Comparison of ENCODE assay signal across 24 mouse cellular contexts in genomic region chr19:35164727-35165126, GRCm38 (mm10).
DNase-seq lines count a peak whose midpoint lies in the region; ATAC-seq and TF ChIP-seq lines count a peak whose summit lies in the region.
"Had no signal": no experiment of that assay in that cellular context is flagged by ENCODE, and none has a peak within 500 bp of the region (broad histone marks: within the 10 kb centered on the region; RNA-seq: fewer than 3 reads in every experiment).

No protein-coding gene starts in this region.

- no peak for DNase-seq in liver, embryonic 11.5 days (ENCODE audit: low spot score)
- DNase-seq in liver, result no peak
- no peak for DNase-seq in heart, embryonic 10.5 days (ENCODE audit: low spot score)
- no peak for DNase-seq in natural killer cell, adult 2 months (ENCODE audit: low spot score in 2 of 2)
- DNase-seq in lung, postnatal 4 days, result no peak
- no peak for DNase-seq in midbrain, postnatal 0 days (ENCODE audit: low spot score)
- DNase-seq: adrenal gland, adult 8-10 months; adrenal gland, postnatal 25 days; cerebellum, adult 18-20 months; cerebellum, adult 9-10 months; cerebellum, postnatal 14 days; gastrocnemius, postnatal 25 days; heart, adult 18-20 months; heart, postnatal 14 days; heart, postnatal 4 days had no signal

- WGBS in liver, embryonic 11.5 days, result 52% methylated on average over 2 of the region's 2 CpGs
- WGBS in liver, embryonic 12.5 days (ENCODE audit: insufficient replicate concordance), result 15% methylated on average over 2 of the region's 2 CpGs
- WGBS in liver, embryonic 16.5 days (ENCODE audit: insufficient replicate concordance), result 37% methylated on average over 2 of the region's 2 CpGs
- WGBS in heart, embryonic 10.5 days, result 64% methylated on average over 2 of the region's 2 CpGs
- WGBS in midbrain, postnatal 0 days, result 87% methylated on average over 2 of the region's 2 CpGs

- no peak overlapping the region for H3K4me3 ChIP-seq in liver, embryonic 11.5 days (ENCODE audit: low read depth, low read length)
- H3K4me3 ChIP-seq in liver, embryonic 12.5 days, result no peak overlapping the region
- H3K4me3 ChIP-seq in liver, embryonic 16.5 days (ENCODE audit: low read depth, low read length), result no peak overlapping the region
- no peak overlapping the region for H3K4me3 ChIP-seq in heart, embryonic 10.5 days
- H3K4me3 ChIP-seq in midbrain, postnatal 0 days (ENCODE audit: low read depth, low read length), result no peak overlapping the region
- H3K4me3 ChIP-seq: embryonic facial prominence, embryonic 12.5 days; embryonic facial prominence, embryonic 15.5 days; forebrain, embryonic 15.5 days; heart, embryonic 13.5 days had no signal

- H3K9ac ChIP-seq in liver, embryonic 11.5 days (ENCODE audit: low read depth, low read length), result no peak overlapping the region
- H3K9ac ChIP-seq in liver, embryonic 12.5 days, result no peak overlapping the region
- no peak overlapping the region for H3K9ac ChIP-seq in liver, embryonic 16.5 days (ENCODE audit: low read depth, low read length)
- H3K9ac ChIP-seq in midbrain, postnatal 0 days (replicated peaks; ENCODE audit: low read length, poor library complexity, severe bottlenecking), result no peak overlapping the region
- H3K9ac ChIP-seq: embryonic facial prominence, embryonic 12.5 days; embryonic facial prominence, embryonic 15.5 days; forebrain, embryonic 15.5 days; heart, embryonic 13.5 days; hindbrain, embryonic 14.5 days had no signal

- no peaks in the 10 kb centered on the region for H3K36me3 ChIP-seq in liver, embryonic 11.5 days (ENCODE audit: control insufficient read depth, insufficient read depth, low read length)
- H3K36me3 ChIP-seq in liver, embryonic 12.5 days, result no peaks in the 10 kb centered on the region
- H3K36me3 ChIP-seq in liver, embryonic 16.5 days (ENCODE audit: control insufficient read depth, insufficient read depth), result no peaks in the 10 kb centered on the region
- H3K36me3 ChIP-seq in heart, embryonic 10.5 days, result no peaks in the 10 kb centered on the region
- no peaks in the 10 kb centered on the region for H3K36me3 ChIP-seq in midbrain, postnatal 0 days (ENCODE audit: insufficient read depth, low read length)
- H3K36me3 ChIP-seq: embryonic facial prominence, embryonic 12.5 days; embryonic facial prominence, embryonic 15.5 days; forebrain, embryonic 15.5 days; heart, embryonic 13.5 days had no signal

- no peak for TF ChIP-seq CTCF in midbrain, postnatal 0 days (IDR thresholded peaks at IDR 0.05)

- no peaks in the 10 kb centered on the region for H3K9me3 ChIP-seq in liver, embryonic 11.5 days (ENCODE audit: control insufficient read depth, low read length)
- no peaks in the 10 kb centered on the region for H3K9me3 ChIP-seq in liver, embryonic 12.5 days (replicated peaks)
- no peaks in the 10 kb centered on the region for H3K9me3 ChIP-seq in liver, embryonic 16.5 days (replicated peaks; ENCODE audit: control insufficient read depth, low read length)
- no peaks in the 10 kb centered on the region for H3K9me3 ChIP-seq in heart, embryonic 10.5 days
- no peaks in the 10 kb centered on the region for H3K9me3 ChIP-seq in midbrain, postnatal 0 days (ENCODE audit: low read length)
- H3K9me3 ChIP-seq: embryonic facial prominence, embryonic 12.5 days; embryonic facial prominence, embryonic 15.5 days; forebrain, embryonic 15.5 days; heart, embryonic 13.5 days had no signal

- ATAC-seq in liver, embryonic 11.5 days (replicated peaks; ENCODE audit: low FRiP score), result peak; percentile 79
- peak; percentile 68 for ATAC-seq in liver, embryonic 12.5 days
- ATAC-seq in liver, embryonic 16.5 days (ENCODE audit: low read depth), result peak; percentile 32; the same call in 1 of the 2 replicates
- ATAC-seq in midbrain, postnatal 0 days (ENCODE audit: low FRiP score), result no peak
- ATAC-seq: activated CD4-positive, CD25-positive, alpha-beta regulatory T cell, adult 4 months; forebrain, embryonic 15.5 days; hindbrain, postnatal 0 days had no signal

- no peaks in the 10 kb centered on the region for H3K27me3 ChIP-seq in liver, embryonic 11.5 days (replicated peaks; ENCODE audit: control insufficient read depth, insufficient read depth, low read length)
- H3K27me3 ChIP-seq in liver, embryonic 12.5 days (replicated peaks), result no peaks in the 10 kb centered on the region
- no peaks in the 10 kb centered on the region for H3K27me3 ChIP-seq in liver, embryonic 16.5 days (ENCODE audit: control insufficient read depth, insufficient read depth, low read depth, low read length)
- no peaks in the 10 kb centered on the region for H3K27me3 ChIP-seq in heart, embryonic 10.5 days (ENCODE audit: insufficient read depth, poor library complexity, severe bottlenecking)
- no peaks in the 10 kb centered on the region for H3K27me3 ChIP-seq in midbrain, postnatal 0 days (ENCODE audit: insufficient read depth, low read length)
- H3K27me3 ChIP-seq: embryonic facial prominence, embryonic 12.5 days; embryonic facial prominence, embryonic 15.5 days; forebrain, embryonic 15.5 days; heart, embryonic 13.5 days had no signal

- H3K4me1 ChIP-seq in liver, embryonic 11.5 days (replicated peaks; ENCODE audit: control insufficient read depth, insufficient read depth, low read length), result no peaks in the 10 kb centered on the region
- peaks cover 8% of the 10 kb centered on the region; the same call in 1 of the 2 replicates for H3K4me1 ChIP-seq in liver, embryonic 12.5 days
- H3K4me1 ChIP-seq in liver, embryonic 16.5 days (ENCODE audit: control insufficient read depth, low read depth, low read length), result no peaks in the 10 kb centered on the region
- no peaks in the 10 kb centered on the region for H3K4me1 ChIP-seq in heart, embryonic 10.5 days
- no peaks in the 10 kb centered on the region for H3K4me1 ChIP-seq in midbrain, postnatal 0 days (ENCODE audit: insufficient read depth, low read length)
- H3K4me1 ChIP-seq: embryonic facial prominence, embryonic 12.5 days; embryonic facial prominence, embryonic 15.5 days; forebrain, embryonic 15.5 days; heart, embryonic 13.5 days had no signal

- H3K27ac ChIP-seq in liver, embryonic 11.5 days (ENCODE audit: low read depth, low read length), result no peak overlapping the region
- no peak overlapping the region for H3K27ac ChIP-seq in liver, embryonic 12.5 days
- no peak overlapping the region for H3K27ac ChIP-seq in liver, embryonic 16.5 days (ENCODE audit: low read length)
- H3K27ac ChIP-seq in heart, embryonic 10.5 days, result no peak overlapping the region
- H3K27ac ChIP-seq in midbrain, postnatal 0 days (ENCODE audit: low read depth, low read length), result no peak overlapping the region
- H3K27ac ChIP-seq: embryonic facial prominence, embryonic 12.5 days; embryonic facial prominence, embryonic 15.5 days; forebrain, embryonic 15.5 days; heart, embryonic 13.5 days; hindbrain, embryonic 14.5 days; hindbrain, postnatal 0 days had no signal

- H3K4me2 ChIP-seq in liver, embryonic 11.5 days, result no peak overlapping the region
- H3K4me2 ChIP-seq in liver, embryonic 12.5 days, result no peak overlapping the region
- H3K4me2 ChIP-seq in liver, embryonic 16.5 days (ENCODE audit: low read depth, low read length), result no peak overlapping the region
- no peak overlapping the region for H3K4me2 ChIP-seq in midbrain, postnatal 0 days (ENCODE audit: low read depth, low read length, poor library complexity, severe bottlenecking)
- H3K4me2 ChIP-seq: embryonic facial prominence, embryonic 12.5 days; embryonic facial prominence, embryonic 15.5 days; forebrain, embryonic 15.5 days; heart, embryonic 13.5 days; hindbrain, embryonic 14.5 days had no signal
